Comparison of ENCODE assay signal across 20 mouse cellular contexts in genomic region chr1:179192781-179193180, GRCm38 (mm10).
DNase-seq lines count a peak whose midpoint lies in the region; ATAC-seq and TF ChIP-seq lines count a peak whose summit lies in the region.
"Had no signal": no experiment of that assay in that cellular context is flagged by ENCODE, and none has a peak within 500 bp of the region (broad histone marks: within the 10 kb centered on the region; RNA-seq: fewer than 3 reads in every experiment).

No protein-coding gene starts in this region.

- DNase-seq in hindbrain, postnatal 0 days (ENCODE audit: low spot score) = peak; percentile 69
- DNase-seq in right cerebral cortex, postnatal 10 days (ENCODE audit: low spot score in 2 of 2) = peak; percentile 28 to 34
- no peak for DNase-seq in right cerebral cortex, postnatal 25 days
- peak; percentile 23 for DNase-seq in cerebellum, adult 8-10 months
- DNase-seq in thymus, postnatal 25 days = no peak
- no peak for DNase-seq in neural tube, embryonic 10.5 days (ENCODE audit: extremely low spot score, low spot score)
- DNase-seq: gastrocnemius, postnatal 25 days; kidney, postnatal 25 days; lung, postnatal 4 days; retina, postnatal 1 day; thymus, postnatal 36 days had no signal

- H3K9ac ChIP-seq in hindbrain, postnatal 0 days (replicated peaks; ENCODE audit: low read length) = no peak overlapping the region
- H3K9ac ChIP-seq in hindbrain, embryonic 13.5 days = no peak overlapping the region
- H3K9ac ChIP-seq: limb, embryonic 13.5 days; liver, embryonic 14.5 days; lung, embryonic 15.5 days had no signal

- no peak overlapping the region for H3K27ac ChIP-seq in hindbrain, postnatal 0 days
- no peak overlapping the region for H3K27ac ChIP-seq in hindbrain, embryonic 13.5 days
- H3K27ac ChIP-seq: forebrain, embryonic 10.5 days; hindbrain, embryonic 10.5 days; left cerebral cortex, adult 2 months; limb, embryonic 13.5 days; liver, embryonic 14.5 days; lung, embryonic 15.5 days; stomach, postnatal 0 days had no signal

- H3K4me2 ChIP-seq in hindbrain, postnatal 0 days (ENCODE audit: low read depth, low read length) = no peak overlapping the region
- H3K4me2 ChIP-seq in hindbrain, embryonic 13.5 days = no peak overlapping the region
- H3K4me2 ChIP-seq: limb, embryonic 13.5 days; lung, embryonic 15.5 days had no signal

- no peaks in the 10 kb centered on the region for H3K27me3 ChIP-seq in hindbrain, postnatal 0 days (ENCODE audit: insufficient read depth, low read length)
- H3K27me3 ChIP-seq in hindbrain, embryonic 13.5 days = no peaks in the 10 kb centered on the region
- H3K27me3 ChIP-seq: limb, embryonic 13.5 days; lung, embryonic 15.5 days had no signal

- no peak overlapping the region for H3K4me3 ChIP-seq in hindbrain, postnatal 0 days (ENCODE audit: low read length)
- no peak overlapping the region for H3K4me3 ChIP-seq in hindbrain, embryonic 13.5 days
- H3K4me3 ChIP-seq: forebrain, embryonic 10.5 days; hindbrain, embryonic 10.5 days; left cerebral cortex, adult 2 months; limb, embryonic 13.5 days; lung, embryonic 15.5 days had no signal

- 49% methylated on average over 11 of the region's 11 CpGs for WGBS in hindbrain, postnatal 0 days
- WGBS in hindbrain, embryonic 13.5 days = 81% methylated on average over 11 of the region's 11 CpGs

- H3K9me3 ChIP-seq in hindbrain, postnatal 0 days (ENCODE audit: low read length) = no peaks in the 10 kb centered on the region
- H3K9me3 ChIP-seq in hindbrain, embryonic 13.5 days = no peaks in the 10 kb centered on the region
- H3K9me3 ChIP-seq: forebrain, embryonic 10.5 days; hindbrain, embryonic 10.5 days; limb, embryonic 13.5 days; lung, embryonic 15.5 days had no signal

- H3K4me1 ChIP-seq in hindbrain, postnatal 0 days (ENCODE audit: insufficient read depth, low read length) = peaks cover 10% of the 10 kb centered on the region; the same call in 1 of the 2 replicates
- 0 out of 2 replicates have a peak, but pooled peaks cover 3% of the 10 kb centered on the region for H3K4me1 ChIP-seq in hindbrain, embryonic 13.5 days (replicated peaks)
- H3K4me1 ChIP-seq: hindbrain, embryonic 10.5 days had no signal

- H3K36me3 ChIP-seq in hindbrain, postnatal 0 days (ENCODE audit: insufficient read depth, low read length) = no peaks in the 10 kb centered on the region
- H3K36me3 ChIP-seq in hindbrain, embryonic 13.5 days = no peaks in the 10 kb centered on the region
- H3K36me3 ChIP-seq: forebrain, embryonic 10.5 days; hindbrain, embryonic 10.5 days; limb, embryonic 13.5 days; lung, embryonic 15.5 days had no signal

- TF ChIP-seq CTCF in hindbrain, postnatal 0 days (IDR thresholded peaks at IDR 0.05; ENCODE audit: low read depth) = no peak

- peak; percentile 79 for ATAC-seq in hindbrain, postnatal 0 days
- ATAC-seq in hindbrain, embryonic 13.5 days (ENCODE audit: low FRiP score) = no peak
- ATAC-seq: intestine, embryonic 16.5 days had no signal

Comparison
In these comparisons a context has a peak if more than half of its experiments do, and no peak if none do; other contexts are left out.
1. DNase-seq: peak in hindbrain, postnatal 0 days (single experiment), right cerebral cortex, postnatal 10 days (2 of 2) and cerebellum, adult 8-10 months (single experiment); none in right cerebral cortex, postnatal 25 days (single experiment), thymus, postnatal 25 days (single experiment) and neural tube, embryonic 10.5 days (single experiment).